Mouse (Mus musculus): Measurements from ENCODE around the gene Hexb.

Gene Hexb

GRCm38 (mm10) chr13:97223856-97224255 is 25.7 kb upstream of the Hexb start:
- no peak for DNase-seq

GRCm38 (mm10) chr13:97220022-97220421 is 21.9 kb upstream of the Hexb start:
- DNase-seq = no peak

- DNase-seq = no peak
These were observed 18.0 kb upstream of the Hexb start for GRCm38 (mm10) chr13:97216196-97216595.

GRCm38 (mm10) chr13:97215563-97215962 is 17.4 kb upstream of the Hexb start:
- no peak for DNase-seq

- no peak for DNase-seq
These were observed 16.6 kb upstream of the Hexb start for GRCm38 (mm10) chr13:97214583-97215268.

GRCm38 (mm10) chr13:97208500-97209010 is 10.4 kb upstream of the Hexb start:
- no peak for DNase-seq

- DNase-seq = no peak
These were observed 9.9 kb upstream of the Hexb start for GRCm38 (mm10) chr13:97208112-97208478.

GRCm38 (mm10) chr13:97207472-97208111 is 9.4 kb upstream of the Hexb start:
- DNase-seq = no peak

- no peak for DNase-seq
These were observed 7.9 kb upstream of the Hexb start for GRCm38 (mm10) chr13:97206046-97206445.

- peak; percentile 90 for DNase-seq
These were observed 7.0 kb upstream of the Hexb start for GRCm38 (mm10) chr13:97205052-97205701.

GRCm38 (mm10) chr13:97201896-97202295 is 3.7 kb upstream of the Hexb start:
- DNase-seq = no peak

GRCm38 (mm10) chr13:97201076-97201475 is 2.9 kb upstream of the Hexb start:
- DNase-seq = no peak

- no peak for DNase-seq
These were observed 966 bp upstream of the Hexb start for GRCm38 (mm10) chr13:97199123-97199522.

- no peak for DNase-seq
These were observed 1.3 kb downstream of the Hexb start for GRCm38 (mm10) chr13:97196925-97197218.

- DNase-seq = no peak
These were observed 1.8 kb downstream of the Hexb start for GRCm38 (mm10) chr13:97196186-97196924.

- peak; percentile 78 for DNase-seq
These were observed 4.7 kb downstream of the Hexb start for GRCm38 (mm10) chr13:97193420-97193819.

- no peak for DNase-seq
These were observed 5.5 kb downstream of the Hexb start for GRCm38 (mm10) chr13:97192649-97193048.

- no peak for DNase-seq
These were observed 10.5 kb downstream of the Hexb start for GRCm38 (mm10) chr13:97187693-97188092.

- DNase-seq = no peak
These were observed 11.8 kb downstream of the Hexb start for GRCm38 (mm10) chr13:97186346-97186745.

GRCm38 (mm10) chr13:97184656-97185055 is 13.5 kb downstream of the Hexb start:
- peak; percentile 39 for DNase-seq

- no peak for DNase-seq
These were observed 14.0 kb downstream of the Hexb start for GRCm38 (mm10) chr13:97184168-97184567.

GRCm38 (mm10) chr13:97182821-97183220 is 15.3 kb downstream of the Hexb start:
- no peak for DNase-seq

GRCm38 (mm10) chr13:97180113-97180828 is 17.9 kb downstream of the Hexb start:
- DNase-seq = no peak

Data from kidney, postnatal 10 days (tissue).